Comparison of ENCODE assay signal across 9 mouse cellular contexts in genomic region chr7:31049846-31050281, GRCm38 (mm10). TPM values are rescaled to one million over a fixed set of nuclear protein-coding genes. Genes with fewer than 3 reads are reported as not detected.
A peak's percentile ranks its signal among the peaks of the same experiment; 100 is the strongest.
DNase-seq lines count a peak whose midpoint lies in the region; ATAC-seq lines count a peak whose summit lies in the region.
"Had no signal": no experiment of that assay in that cellular context is flagged by ENCODE, and none has a peak within 500 bp of the region (broad histone marks: within the 10 kb centered on the region; RNA-seq: fewer than 3 reads in every experiment).

No protein-coding gene starts in this region.

- ATAC-seq in heart, embryonic 15.5 days (replicated peaks; ENCODE audit: insufficient number of reproducible peaks, insufficient read depth, low FRiP score, low read depth): no peak; the same call in 1 of the 2 replicates
- no peak for ATAC-seq in embryonic facial prominence, embryonic 15.5 days (ENCODE audit: insufficient number of reproducible peaks, low FRiP score, low TSS enrichment, low read depth)
- 0 out of 2 replicates have a peak, but pooled peaks have one; percentile 16 for ATAC-seq in intestine, embryonic 15.5 days
- peak; percentile 45 for ATAC-seq in neural tube, embryonic 14.5 days (ENCODE audit: low read depth)

- no peak overlapping the region for H3K27ac ChIP-seq in heart, embryonic 15.5 days
- H3K27ac ChIP-seq in embryonic facial prominence, embryonic 15.5 days (replicated peaks): no peak overlapping the region
- no peak overlapping the region for H3K27ac ChIP-seq in intestine, embryonic 15.5 days
- no peak overlapping the region for H3K27ac ChIP-seq in neural tube, embryonic 14.5 days (ENCODE audit: low read depth, low read length)

- 7% methylated on average over 10 of the region's 15 CpGs for WGBS in heart, embryonic 15.5 days
- 0% methylated on average over 12 of the region's 15 CpGs for WGBS in embryonic facial prominence, embryonic 15.5 days
- 3% methylated on average over 13 of the region's 15 CpGs for WGBS in intestine, embryonic 15.5 days
- WGBS in neural tube, embryonic 14.5 days: 2% methylated on average over 14 of the region's 15 CpGs

- peak overlapping the region; percentile 33; the same call in 1 of the 2 replicates for H3K4me2 ChIP-seq in heart, embryonic 15.5 days
- H3K4me2 ChIP-seq in embryonic facial prominence, embryonic 15.5 days (replicated peaks): peak overlapping the region; percentile 46
- H3K4me2 ChIP-seq in intestine, embryonic 15.5 days (replicated peaks): peak overlapping the region; percentile 49
- H3K4me2 ChIP-seq in neural tube, embryonic 14.5 days (ENCODE audit: low read depth, low read length): peak overlapping the region; percentile 67

- peak overlapping the region; percentile 4; the same call in 1 of the 2 replicates for H3K4me3 ChIP-seq in heart, embryonic 15.5 days
- H3K4me3 ChIP-seq in embryonic facial prominence, embryonic 15.5 days (replicated peaks): 0 out of 2 replicates have a peak overlapping the region, but pooled peaks have one; percentile 17
- H3K4me3 ChIP-seq in intestine, embryonic 15.5 days (replicated peaks): 0 out of 2 replicates have a peak overlapping the region, but pooled peaks have one; percentile 16
- H3K4me3 ChIP-seq in neural tube, embryonic 14.5 days (ENCODE audit: low read depth, low read length): peak overlapping the region; percentile 36

- no peak for DNase-seq in heart, adult 11 months
- no peak for DNase-seq in adrenal gland, adult 18-20 months (ENCODE audit: low spot score in 2 of 2)
- DNase-seq in heart, adult 18-20 months: no peak
- no peak for DNase-seq in T-cell, adult 2 months (ENCODE audit: low spot score)

- peaks cover 53% of the 10 kb centered on the region for H3K4me1 ChIP-seq in heart, embryonic 15.5 days (replicated peaks)
- H3K4me1 ChIP-seq in embryonic facial prominence, embryonic 15.5 days: peaks cover 51% of the 10 kb centered on the region
- peaks cover 52% of the 10 kb centered on the region for H3K4me1 ChIP-seq in intestine, embryonic 15.5 days (replicated peaks)
- peaks cover 19% of the 10 kb centered on the region; the same call in 1 of the 2 replicates for H3K4me1 ChIP-seq in neural tube, embryonic 14.5 days (ENCODE audit: control insufficient read depth, insufficient read depth, low read length)

- no peaks in the 10 kb centered on the region for H3K9me3 ChIP-seq in heart, embryonic 15.5 days (replicated peaks)
- H3K9me3 ChIP-seq in embryonic facial prominence, embryonic 15.5 days (replicated peaks): no peaks in the 10 kb centered on the region
- no peaks in the 10 kb centered on the region for H3K9me3 ChIP-seq in intestine, embryonic 15.5 days
- H3K9me3 ChIP-seq in neural tube, embryonic 14.5 days (ENCODE audit: control insufficient read depth, low read length): no peaks in the 10 kb centered on the region

- no peaks in the 10 kb centered on the region for H3K36me3 ChIP-seq in heart, embryonic 15.5 days
- H3K36me3 ChIP-seq in embryonic facial prominence, embryonic 15.5 days: no peaks in the 10 kb centered on the region
- H3K36me3 ChIP-seq in intestine, embryonic 15.5 days: no peaks in the 10 kb centered on the region
- no peaks in the 10 kb centered on the region for H3K36me3 ChIP-seq in neural tube, embryonic 14.5 days (ENCODE audit: control insufficient read depth, insufficient read depth, low read length)

- H3K9ac ChIP-seq in heart, embryonic 15.5 days: 0 out of 2 replicates have a peak overlapping the region, but pooled peaks have one; percentile 25
- no peak overlapping the region for H3K9ac ChIP-seq in embryonic facial prominence, embryonic 15.5 days
- H3K9ac ChIP-seq in intestine, embryonic 15.5 days: no peak overlapping the region
- peak overlapping the region; percentile 58 for H3K9ac ChIP-seq in neural tube, embryonic 14.5 days (replicated peaks; ENCODE audit: low read depth, low read length)

- peaks cover 48% of the 10 kb centered on the region for H3K27me3 ChIP-seq in heart, embryonic 15.5 days
- H3K27me3 ChIP-seq in embryonic facial prominence, embryonic 15.5 days: peaks cover 56% of the 10 kb centered on the region
- peaks cover 44% of the 10 kb centered on the region for H3K27me3 ChIP-seq in intestine, embryonic 15.5 days (replicated peaks)
- peaks cover 26% of the 10 kb centered on the region for H3K27me3 ChIP-seq in neural tube, embryonic 14.5 days (ENCODE audit: control insufficient read depth, insufficient read depth, low read length)

RNA-seq across cellular contexts. Expression of gene Fxyd7, which starts 1.4 kb away (rescaled TPM):
- 1.1 and 2.7 TPM in 2 replicates for polyA plus RNA-seq in heart, embryonic 15.5 days (2015; fragmentation: Nextera tagmentation; extraction: Ambion mirVana)
- 10.6 and 12.3 TPM in 2 replicates for polyA plus RNA-seq in embryonic facial prominence, embryonic 15.5 days (2015; fragmentation: Nextera tagmentation; extraction: Ambion mirVana)
- 20.3 and 20.7 TPM in 2 replicates for polyA plus RNA-seq in intestine, embryonic 15.5 days (2015; fragmentation: Nextera tagmentation; extraction: Ambion mirVana)
- 252 and 299 TPM in 2 replicates for polyA plus RNA-seq in neural tube, embryonic 14.5 days (2014; fragmentation: Nextera tagmentation; extraction: Ambion mirVana)
- 1 to 10 TPM; 1.9 to 2.3 TPM for total RNA-seq in adrenal gland, adult 18-20 months (2021)
- total RNA-seq in heart, adult 18-20 months (2021): under 1 TPM; 0.40 to 0.59 TPM

RNA-seq across cellular contexts. Expression of gene Fxyd1, which starts 7.1 kb away (rescaled TPM):
- polyA plus RNA-seq in heart, embryonic 15.5 days (2015; fragmentation: Nextera tagmentation; extraction: Ambion mirVana): 950 and 1,236 TPM in 2 replicates
- 115 and 119 TPM in 2 replicates for polyA plus RNA-seq in embryonic facial prominence, embryonic 15.5 days (2015; fragmentation: Nextera tagmentation; extraction: Ambion mirVana)
- 64.5 and 80.1 TPM in 2 replicates for polyA plus RNA-seq in intestine, embryonic 15.5 days (2015; fragmentation: Nextera tagmentation; extraction: Ambion mirVana)
- polyA plus RNA-seq in neural tube, embryonic 14.5 days (2014; fragmentation: Nextera tagmentation; extraction: Ambion mirVana): 9.6 and 22.9 TPM in 2 replicates
- total RNA-seq in adrenal gland, adult 18-20 months (2021): 100 to 1,000 TPM; 193 to 280 TPM
- total RNA-seq in heart, adult 18-20 months (2021): 100 to 1,000 TPM; 861 to 937 TPM
- total RNA-seq: neutrophil, adult 5-6 weeks had no signal

RNA-seq across cellular contexts. Expression of gene Fxyd5, which starts 7.6 kb away (rescaled TPM):
- 39.1 and 47.0 TPM in 2 replicates for polyA plus RNA-seq in heart, embryonic 15.5 days (2015; fragmentation: Nextera tagmentation; extraction: Ambion mirVana)
- polyA plus RNA-seq in embryonic facial prominence, embryonic 15.5 days (2015; fragmentation: Nextera tagmentation; extraction: Ambion mirVana): 43.8 and 46.2 TPM in 2 replicates
- 21.7 and 29.8 TPM in 2 replicates for polyA plus RNA-seq in intestine, embryonic 15.5 days (2015; fragmentation: Nextera tagmentation; extraction: Ambion mirVana)
- polyA plus RNA-seq in neural tube, embryonic 14.5 days (2014; fragmentation: Nextera tagmentation; extraction: Ambion mirVana): 7.8 and 12.9 TPM in 2 replicates
- 10 to 100 TPM; 45.1 to 82.7 TPM for total RNA-seq in adrenal gland, adult 18-20 months (2021)
- total RNA-seq in heart, adult 18-20 months (2021): 10 to 100 TPM; 21.7 to 31.7 TPM

RNA-seq across cellular contexts. Expression of gene Lgi4, which starts 9.3 kb away (rescaled TPM):
- polyA plus RNA-seq in heart, embryonic 15.5 days (2015; fragmentation: Nextera tagmentation; extraction: Ambion mirVana): 0.25 and 0.39 TPM in 2 replicates
- 1.7 and 2.1 TPM in 2 replicates for polyA plus RNA-seq in embryonic facial prominence, embryonic 15.5 days (2015; fragmentation: Nextera tagmentation; extraction: Ambion mirVana)
- 1.5 TPM in 2 replicates for polyA plus RNA-seq in intestine, embryonic 15.5 days (2015; fragmentation: Nextera tagmentation; extraction: Ambion mirVana)
- 1.1 TPM in 1 of 2 replicates, not detected in the other for polyA plus RNA-seq in neural tube, embryonic 14.5 days (2014; fragmentation: Nextera tagmentation; extraction: Ambion mirVana)
- total RNA-seq in adrenal gland, adult 18-20 months (2021): 1 to 10 TPM; 3.0 to 8.1 TPM
- total RNA-seq in heart, adult 18-20 months (2021): 1 to 10 TPM; 2.1 to 4.1 TPM

RNA-seq across cellular contexts. Expression of gene Fxyd3, which starts 26.6 kb away (rescaled TPM):
- 2.6 and 15.2 TPM in 2 replicates for polyA plus RNA-seq in heart, embryonic 15.5 days (2015; fragmentation: Nextera tagmentation; extraction: Ambion mirVana)
- 108 and 127 TPM in 2 replicates for polyA plus RNA-seq in embryonic facial prominence, embryonic 15.5 days (2015; fragmentation: Nextera tagmentation; extraction: Ambion mirVana)
- polyA plus RNA-seq in intestine, embryonic 15.5 days (2015; fragmentation: Nextera tagmentation; extraction: Ambion mirVana): 70.8 and 77.4 TPM in 2 replicates
- polyA plus RNA-seq in neural tube, embryonic 14.5 days (2014; fragmentation: Nextera tagmentation; extraction: Ambion mirVana): 0.35 TPM in 1 of 2 replicates, not detected in the other
- 1 to 10 TPM; 1.4 to 4.4 TPM for total RNA-seq in adrenal gland, adult 18-20 months (2021)
- 1 to 10 TPM in 1 of 2 experiments, under 1 TPM in 1; 0.87 to 2.5 TPM for total RNA-seq in heart, adult 18-20 months (2021)
- total RNA-seq: neutrophil, adult 5-6 weeks had no signal

Comparison
In these comparisons a context has a peak if more than half of its experiments do, and no peak if none do; other contexts are left out.
1. ATAC-seq: peak in intestine, embryonic 15.5 days (single experiment) and neural tube, embryonic 14.5 days (single experiment); none in heart, embryonic 15.5 days (single experiment) and embryonic facial prominence, embryonic 15.5 days (single experiment).
2. H3K9ac ChIP-seq: peak in heart, embryonic 15.5 days (single experiment) and neural tube, embryonic 14.5 days (single experiment); none in embryonic facial prominence, embryonic 15.5 days (single experiment) and intestine, embryonic 15.5 days (single experiment).
3. RNA of gene Fxyd7, which starts 1.4 kb away (polyA plus RNA-seq): 252 to 299 TPM in neural tube, embryonic 14.5 days; 20.3 to 20.7 TPM in intestine, embryonic 15.5 days, 10.6 to 12.3 TPM in embryonic facial prominence, embryonic 15.5 days and 1.1 to 2.7 TPM in heart, embryonic 15.5 days; every median in the first group is over 10 times any median in the second.
4. Peak in every context shown above with its lines, with median percentiles within 50 percentile points of each other: H3K4me2 ChIP-seq and H3K4me3 ChIP-seq.